Mouse (Mus musculus) hindbrain, embryonic 13.5 days (tissue): ENCODE measurements at regions not wholly inside any gene's neighbourhood (a gene's known extent, or its start where the extent isn't known, plus 50 kb on each side); places are given as distances from the start of the nearest gene placed in this dataset.

Source experiments
- ATAC-seq: fragments of 200-750 bp; cut with Nextera tagmentation; 2 replicates; pipeline ENCODE4 v1.8.0; 2017; ENCODE audit warnings: moderate TSS enrichment; ENCODE audit not compliant: low FRiP score
- H3K27ac ChIP-seq: fragments of 300-500 bp; sonication (generic); 2 replicates; pipeline ENCODE4 v1.5.1; 2015; ENCODE audit warnings: inconsistent platforms, mild to moderate bottlenecking, moderate library complexity
- H3K27me3 ChIP-seq: fragments of 300-500 bp; sonication (generic); 2 replicates; pipeline ENCODE4 v1.6.1; 2015; ENCODE audit warnings: mild to moderate bottlenecking, inconsistent platforms
- H3K36me3 ChIP-seq: fragments of 300-500 bp; sonication (generic); 2 replicates; pipeline ENCODE4 v1.6.1; 2015; ENCODE audit warnings: mild to moderate bottlenecking, inconsistent platforms
- H3K4me1 ChIP-seq: fragments of 300-500 bp; sonication (generic); replicated peaks from 2 replicates; pipeline ENCODE4 v1.6.1; 2015; ENCODE audit warnings: inconsistent platforms
- H3K4me2 ChIP-seq: fragments of 300-500 bp; sonication (generic); 2 replicates; pipeline ENCODE4 v1.6.1; 2015; ENCODE audit warnings: inconsistent platforms, mild to moderate bottlenecking, moderate library complexity
- H3K4me3 ChIP-seq: fragments of 300-500 bp; sonication (generic); 2 replicates; pipeline ENCODE4 v1.5.1; 2015; ENCODE audit warnings: mild to moderate bottlenecking, inconsistent platforms
- H3K9ac ChIP-seq: fragments of 300-500 bp; sonication (generic); 2 replicates; pipeline ENCODE4 v1.6.1; 2015; ENCODE audit warnings: mild to moderate bottlenecking, inconsistent platforms
- H3K9me3 ChIP-seq: fragments of 300-500 bp; sonication (generic); 2 replicates; pipeline ENCODE4 v1.6.1; 2016; ENCODE audit warnings: inconsistent platforms
- WGBS: fragments of 180-500 bp; shearing (Covaris S2); methylation state at CpG from one replicate; pipeline ENCODE4 v1.1.7; 2015; 5-methylcytosine and 5-hydroxymethylcytosine counted together

DNA sequence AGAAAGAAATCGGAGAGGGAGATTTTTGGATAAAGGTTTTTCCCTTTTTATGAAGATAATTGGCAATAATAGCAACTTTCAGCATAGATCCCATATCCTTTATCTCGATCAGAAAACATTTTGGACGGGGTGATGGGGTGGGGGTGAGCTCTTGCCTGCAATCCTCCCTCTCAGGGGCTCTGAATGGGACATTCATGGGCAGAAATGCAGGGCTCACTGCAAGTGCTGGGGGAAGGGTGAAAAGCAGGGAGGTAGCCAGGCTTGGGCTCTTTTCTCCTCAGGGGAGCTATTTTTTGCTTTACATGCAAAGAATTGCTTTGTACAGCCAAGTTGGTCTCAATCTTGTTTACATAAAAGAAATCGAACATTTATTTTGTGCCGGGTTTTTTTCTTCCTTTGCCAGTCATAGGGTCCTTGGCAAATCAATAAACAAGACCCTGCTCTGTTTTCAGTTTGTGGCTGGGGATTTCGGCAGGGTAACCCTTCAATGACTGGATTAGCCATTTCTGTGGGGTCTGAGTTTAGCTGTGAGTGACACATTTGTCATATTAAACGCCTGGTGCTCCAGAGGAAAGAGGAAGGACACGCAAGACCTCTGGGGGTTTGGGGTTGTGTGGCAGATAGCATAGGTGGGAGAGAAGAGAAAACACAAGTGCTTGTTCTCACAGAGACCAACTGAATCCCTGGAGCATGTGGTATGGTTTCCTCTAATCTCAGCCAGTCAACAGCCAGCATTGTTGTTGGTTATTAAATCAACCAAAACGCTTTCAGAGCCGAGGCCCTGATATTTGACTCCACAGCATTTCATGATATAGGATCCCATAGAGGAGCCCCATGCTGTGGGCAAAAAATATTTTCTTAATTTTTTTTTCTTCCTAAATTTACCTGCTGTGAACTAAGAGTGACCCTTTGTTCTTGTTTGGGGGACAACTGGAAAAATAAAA lies 96.8 kb upstream of the Bmper start:
- Histone ChIP-seq H3K4me3 (no peak overlapping the region), H3K27me3 (no peaks in the 10 kb centered on the region), H3K27ac (no peak overlapping the region), H3K36me3 (no peaks in the 10 kb centered on the region), H3K4me2 (no peak overlapping the region), H3K9me3 (no peaks in the 10 kb centered on the region), H3K9ac (no peak overlapping the region), H3K4me1 (peaks cover 24% of the 10 kb centered on the region)
- no peak for ATAC-seq
- WGBS: 50% methylated on average over 10 of the region's 10 CpGs

DNA sequence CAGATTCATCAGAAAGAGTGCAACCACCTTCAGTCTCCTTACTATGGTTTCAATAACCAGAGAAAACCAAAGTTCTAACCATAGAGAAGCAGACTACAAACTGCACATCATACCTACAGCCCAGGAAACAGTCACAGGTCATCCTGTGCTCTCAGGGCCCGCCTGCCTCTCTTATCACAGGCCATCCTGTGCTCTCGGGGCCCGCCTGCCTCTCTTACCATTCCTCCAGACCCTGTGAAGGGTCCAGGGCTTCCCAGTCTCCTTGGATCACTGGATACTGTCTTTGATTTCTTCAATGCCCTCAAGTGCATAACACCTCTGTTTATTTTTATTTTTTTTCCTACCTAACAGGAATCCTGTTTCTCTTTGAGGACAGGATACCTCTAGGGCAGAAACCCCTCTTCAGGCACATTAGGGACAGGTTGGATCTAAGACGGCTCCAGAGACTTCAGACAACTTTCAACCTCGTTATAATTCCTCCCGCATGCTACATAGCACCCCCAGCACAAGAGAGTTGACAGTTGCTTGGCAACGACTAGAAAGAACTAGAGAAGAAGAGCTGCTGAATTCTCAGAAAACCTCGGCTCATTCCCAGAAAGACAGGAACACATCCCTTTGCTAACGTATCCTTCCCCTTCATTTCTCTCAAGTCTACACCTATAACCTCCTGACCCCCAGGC lies 95.4 kb upstream of the Bmper start:
- H3K4me2 ChIP-seq: no peak overlapping the region
- peaks cover 24% of the 10 kb centered on the region for H3K4me1 ChIP-seq
- no peak overlapping the region for H3K9ac ChIP-seq
- H3K9me3 ChIP-seq: no peaks in the 10 kb centered on the region
- 36% methylated on average over 9 of the region's 9 CpGs for WGBS
- no peaks in the 10 kb centered on the region for H3K27me3 ChIP-seq
- peak overlapping the region; percentile 70 for H3K27ac ChIP-seq
- ATAC-seq: peak; percentile 77
- H3K4me3 ChIP-seq: no peak overlapping the region
- no peaks in the 10 kb centered on the region for H3K36me3 ChIP-seq

DNA sequence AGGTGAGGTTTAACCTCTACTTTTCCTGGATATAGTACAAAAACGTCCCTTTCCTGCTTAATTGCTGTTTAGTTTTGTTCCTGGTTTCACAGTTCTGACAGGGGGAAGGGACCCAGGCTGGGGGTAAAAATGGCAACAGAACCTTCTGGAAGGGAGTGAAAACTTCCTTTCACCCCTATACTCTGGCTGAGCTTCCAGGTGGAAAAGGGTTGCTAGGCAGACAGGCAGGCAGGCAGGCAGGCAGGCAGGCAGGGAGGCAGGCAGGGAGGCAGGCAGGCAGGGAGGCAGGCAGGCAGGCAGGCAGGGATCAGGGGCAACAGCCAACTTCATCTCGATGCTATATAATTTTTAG lies 94.9 kb upstream of the Bmper start:
- no peak overlapping the region for H3K4me2 ChIP-seq
- H3K9ac ChIP-seq: no peak overlapping the region
- H3K36me3 ChIP-seq: no peaks in the 10 kb centered on the region
- no peak overlapping the region for H3K4me3 ChIP-seq
- H3K27me3 ChIP-seq: no peaks in the 10 kb centered on the region
- WGBS: 75% methylated on average over 2 of the region's 2 CpGs
- peaks cover 24% of the 10 kb centered on the region for H3K4me1 ChIP-seq
- ATAC-seq: no peak
- no peaks in the 10 kb centered on the region for H3K9me3 ChIP-seq
- H3K27ac ChIP-seq: peak overlapping the region; percentile 70

DNA sequence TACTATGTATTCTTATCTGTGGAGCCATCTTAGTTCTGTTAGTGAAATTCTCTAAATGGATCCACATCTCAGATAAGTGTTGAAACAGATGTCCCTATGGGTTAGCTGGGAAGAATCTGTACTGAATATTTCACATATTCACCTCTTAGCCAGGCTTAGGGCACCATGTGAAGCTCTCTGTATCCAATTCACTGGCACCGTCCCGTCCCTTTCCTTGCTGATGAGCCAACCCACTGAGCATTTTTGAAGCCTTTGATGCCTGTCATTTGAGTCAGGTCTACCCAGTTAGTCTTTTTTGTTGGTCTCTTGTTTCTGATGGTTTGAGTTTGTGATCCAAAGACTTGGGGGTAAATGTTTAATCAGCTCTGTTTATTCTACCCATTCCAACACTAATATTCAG lies 88.9 kb upstream of the Bmper start:
- Histone ChIP-seq H3K4me1 (0 out of 2 replicates have a peak, but pooled peaks cover 3% of the 10 kb centered on the region), H3K4me3 (no peak overlapping the region), H3K36me3 (no peaks in the 10 kb centered on the region), H3K4me2 (no peak overlapping the region), H3K27me3 (no peaks in the 10 kb centered on the region; the same call in 1 of the 2 replicates), H3K27ac (no peak overlapping the region), H3K9ac (no peak overlapping the region), H3K9me3 (no peaks in the 10 kb centered on the region)
- WGBS: 86% methylated on average over 2 of the region's 2 CpGs
- no peak for ATAC-seq

DNA sequence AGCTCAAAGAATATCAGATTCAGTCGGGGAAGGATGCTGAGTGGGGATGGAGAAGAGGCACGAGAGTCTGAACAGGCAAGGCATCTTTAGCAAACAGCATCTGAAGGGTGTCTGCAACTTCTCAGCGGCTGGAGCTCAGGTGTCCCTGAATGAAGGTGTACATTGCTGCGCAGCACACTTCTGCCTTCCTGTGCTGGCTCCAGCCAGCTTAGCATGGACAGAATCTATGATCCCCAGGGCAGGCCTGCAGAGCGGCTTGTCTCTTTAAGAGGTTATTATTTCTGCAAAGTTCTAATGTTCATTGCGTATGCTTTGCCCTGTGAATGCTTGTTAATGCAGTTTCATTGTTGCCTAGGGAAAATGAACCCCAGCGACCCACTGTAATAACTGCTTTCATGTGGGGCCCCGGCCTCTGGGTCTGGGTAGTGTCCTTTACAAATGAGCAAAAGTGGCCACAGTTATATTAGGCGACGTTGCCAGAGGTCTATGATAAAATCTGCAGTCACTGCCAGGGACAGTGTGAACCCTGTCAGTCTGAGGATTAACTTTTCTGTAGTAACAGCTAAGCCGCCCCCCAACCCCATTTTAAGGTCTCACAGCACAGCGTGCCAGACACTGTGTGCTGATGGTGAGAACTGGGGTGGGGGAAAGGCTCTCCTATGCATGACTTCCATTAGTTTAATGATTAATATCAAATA lies 88.3 kb upstream of the Bmper start:
- Histone ChIP-seq H3K27me3 (no peaks in the 10 kb centered on the region; the same call in 1 of the 2 replicates), H3K4me2 (no peak overlapping the region), H3K4me1 (0 out of 2 replicates have a peak, but pooled peaks cover 3% of the 10 kb centered on the region), H3K36me3 (no peaks in the 10 kb centered on the region), H3K9ac (no peak overlapping the region), H3K4me3 (no peak overlapping the region), H3K27ac (no peak overlapping the region), H3K9me3 (no peaks in the 10 kb centered on the region)
- ATAC-seq: no peak
- WGBS: 77% methylated on average over 12 of the region's 12 CpGs

DNA sequence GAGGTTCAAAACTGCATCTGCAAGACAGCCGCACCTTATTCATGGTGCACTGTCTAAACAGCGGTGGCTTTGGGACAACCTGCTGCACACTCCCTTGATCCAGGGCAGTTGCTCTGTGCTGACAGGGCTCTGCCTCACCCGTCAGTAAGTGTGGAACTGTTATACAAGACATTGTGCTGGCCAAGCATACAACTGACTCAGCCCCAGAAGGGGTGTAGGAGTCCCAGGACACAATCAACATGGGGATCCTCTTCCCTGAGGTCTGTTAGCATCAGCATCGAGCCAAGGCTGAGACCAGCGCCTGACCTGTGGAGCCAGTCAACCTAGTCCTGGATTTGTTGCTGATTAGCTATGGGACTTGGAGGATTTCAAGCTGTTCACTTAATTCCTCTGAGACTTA lies 86.4 kb upstream of the Bmper start:
- Histone ChIP-seq H3K4me1 (0 out of 2 replicates have a peak, but pooled peaks cover 3% of the 10 kb centered on the region), H3K4me3 (no peak overlapping the region), H3K27me3 (no peaks in the 10 kb centered on the region; the same call in 1 of the 2 replicates), H3K9me3 (no peaks in the 10 kb centered on the region), H3K4me2 (no peak overlapping the region), H3K27ac (no peak overlapping the region), H3K36me3 (no peaks in the 10 kb centered on the region), H3K9ac (no peak overlapping the region)
- no peak for ATAC-seq
- WGBS: 89% methylated on average over 5 of the region's 5 CpGs

DNA sequence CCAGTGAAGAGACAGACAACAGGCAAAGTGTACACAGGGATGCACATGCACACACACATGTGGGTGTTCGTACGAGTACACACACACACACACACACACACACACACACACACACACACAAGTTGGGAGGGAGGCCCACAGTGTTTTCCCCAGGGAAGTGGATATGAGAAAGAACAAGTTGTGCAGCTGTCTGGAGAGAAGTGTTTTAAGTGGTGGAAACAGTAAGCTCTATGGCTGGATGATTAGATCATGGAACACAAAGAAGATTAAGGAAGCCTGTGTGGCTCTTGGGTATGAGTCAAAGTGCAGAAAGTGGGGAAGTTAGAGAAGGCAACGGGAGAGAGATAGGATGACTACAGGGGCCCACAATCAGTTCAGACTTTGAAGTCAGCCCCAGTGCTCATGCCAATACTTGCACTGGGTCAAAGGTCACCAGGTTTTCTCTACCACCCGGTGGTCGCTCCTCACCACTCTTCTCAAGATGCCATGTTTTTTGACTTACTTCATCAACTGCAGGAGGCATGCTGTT lies 85.1 kb upstream of the Bmper start:
- no peak overlapping the region for H3K4me2 ChIP-seq
- H3K27ac ChIP-seq: no peak overlapping the region
- no peak for ATAC-seq
- no peaks in the 10 kb centered on the region for H3K9me3 ChIP-seq
- WGBS: 80% methylated on average over 5 of the region's 5 CpGs
- H3K27me3 ChIP-seq: no peaks in the 10 kb centered on the region; the same call in 1 of the 2 replicates
- no peaks in the 10 kb centered on the region for H3K36me3 ChIP-seq
- H3K9ac ChIP-seq: no peak overlapping the region
- H3K4me1 ChIP-seq: 0 out of 2 replicates have a peak, but pooled peaks cover 3% of the 10 kb centered on the region
- H3K4me3 ChIP-seq: no peak overlapping the region

DNA sequence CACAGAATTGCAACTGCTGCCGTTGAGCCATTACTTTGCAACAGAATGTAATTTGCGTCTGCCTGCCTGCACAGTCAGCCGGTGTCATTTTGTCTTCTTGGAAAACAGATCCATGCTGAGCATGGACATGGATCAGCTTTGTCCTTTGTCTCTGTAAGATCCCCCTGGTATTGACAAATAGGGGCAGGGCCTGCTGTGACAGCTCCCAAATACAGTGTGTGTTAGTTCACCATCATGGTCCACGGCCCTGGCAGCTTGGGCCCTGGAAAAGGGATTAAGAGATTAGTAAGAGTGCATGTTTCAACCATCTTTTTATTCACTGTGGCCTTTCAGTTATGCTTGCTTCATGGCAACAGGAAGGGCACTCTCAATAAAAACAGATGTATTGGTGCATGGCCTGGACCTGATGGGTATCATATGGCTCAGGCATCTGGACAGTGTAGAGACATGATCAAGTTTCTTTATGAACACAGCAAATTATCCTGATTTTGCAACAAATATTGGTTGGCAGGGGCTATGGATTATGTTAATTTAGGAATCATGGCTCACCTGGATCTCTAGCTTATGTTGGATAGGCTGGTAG lies 83.2 kb upstream of the Bmper start:
- H3K4me3 ChIP-seq: no peak overlapping the region
- H3K27me3 ChIP-seq: no peaks in the 10 kb centered on the region; the same call in 1 of the 2 replicates
- no peaks in the 10 kb centered on the region for H3K36me3 ChIP-seq
- no peak overlapping the region for H3K9ac ChIP-seq
- ATAC-seq: no peak
- H3K27ac ChIP-seq: no peak overlapping the region
- H3K4me1 ChIP-seq: 0 out of 2 replicates have a peak, but pooled peaks cover 2% of the 10 kb centered on the region
- H3K9me3 ChIP-seq: no peaks in the 10 kb centered on the region
- 43% methylated on average over 4 of the region's 4 CpGs for WGBS
- H3K4me2 ChIP-seq: no peak overlapping the region

DNA sequence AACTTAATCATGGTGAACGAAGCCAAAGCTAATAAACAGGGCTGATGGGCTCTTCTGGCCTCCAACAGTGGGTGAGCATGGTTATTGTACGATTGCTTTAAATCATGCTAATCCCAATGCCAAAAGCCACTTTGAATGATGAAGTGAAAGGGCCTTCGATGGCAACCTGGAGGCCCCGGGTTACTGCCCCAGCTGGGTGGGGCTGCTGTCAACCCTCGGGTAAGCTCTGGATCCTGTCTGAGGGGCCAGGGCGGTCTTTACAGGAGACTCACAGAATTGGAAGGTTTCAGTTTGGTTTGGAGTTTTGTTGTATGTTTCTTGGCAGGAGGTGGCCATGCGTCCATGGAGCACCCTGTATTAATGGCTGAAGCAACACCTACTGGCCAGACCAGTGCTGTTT lies 78.6 kb upstream of the Bmper start:
- no peak overlapping the region for H3K4me3 ChIP-seq
- no peaks in the 10 kb centered on the region for H3K36me3 ChIP-seq
- no peak overlapping the region for H3K9ac ChIP-seq
- no peak for ATAC-seq
- H3K27me3 ChIP-seq: no peaks in the 10 kb centered on the region
- 89% methylated on average over 7 of the region's 7 CpGs for WGBS
- no peaks in the 10 kb centered on the region for H3K4me1 ChIP-seq
- H3K9me3 ChIP-seq: no peaks in the 10 kb centered on the region
- no peak overlapping the region for H3K4me2 ChIP-seq
- H3K27ac ChIP-seq: no peak overlapping the region

DNA sequence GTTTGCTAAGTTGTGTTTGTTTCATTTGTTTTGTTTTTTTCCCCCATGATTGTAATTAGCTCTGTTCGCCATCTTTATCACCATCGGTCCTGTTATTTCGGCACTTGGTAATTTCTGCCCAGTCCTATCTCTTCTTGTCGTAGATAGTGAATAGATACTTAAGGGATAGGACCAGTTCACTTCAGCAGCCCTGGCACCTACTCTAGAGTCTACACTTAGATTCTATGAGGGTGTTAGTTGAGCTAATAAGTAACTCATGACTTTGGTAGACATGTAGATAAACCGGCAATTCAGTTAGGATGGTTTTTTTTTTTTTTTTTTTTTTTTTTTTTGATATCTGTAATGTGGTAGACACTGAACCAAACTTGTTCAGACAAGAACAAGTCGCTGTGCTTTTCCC lies 72.5 kb upstream of the Bmper start:
- Histone ChIP-seq H3K36me3 (no peaks in the 10 kb centered on the region), H3K27me3 (no peaks in the 10 kb centered on the region), H3K27ac (no peak overlapping the region), H3K9me3 (no peaks in the 10 kb centered on the region), H3K9ac (no peak overlapping the region), H3K4me2 (no peak overlapping the region), H3K4me3 (no peak overlapping the region), H3K4me1 (no peaks in the 10 kb centered on the region)
- 96% methylated on average over 6 of the region's 6 CpGs for WGBS
- ATAC-seq: no peak

DNA sequence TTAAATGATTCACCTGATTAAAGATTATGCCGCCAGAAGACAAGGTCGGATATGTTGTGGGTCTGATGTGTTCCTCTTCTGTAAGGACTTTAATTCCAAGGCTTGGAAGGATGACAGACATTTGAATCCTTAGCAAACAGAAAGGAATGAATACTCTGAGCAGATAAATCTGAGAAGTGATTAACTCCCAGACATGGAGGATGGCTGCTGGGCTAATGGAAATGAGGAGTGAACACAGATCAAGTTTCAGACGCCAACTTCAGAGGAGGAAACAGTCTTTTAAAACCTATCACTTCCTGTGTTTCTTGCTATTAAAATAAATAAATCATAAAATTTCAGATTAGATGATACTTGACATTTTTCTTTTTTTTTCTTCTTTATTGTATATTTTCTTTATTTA lies 72.0 kb upstream of the Bmper start:
- no peak overlapping the region for H3K27ac ChIP-seq
- no peak overlapping the region for H3K9ac ChIP-seq
- no peak for ATAC-seq
- H3K27me3 ChIP-seq: no peaks in the 10 kb centered on the region
- 81% methylated on average over 3 of the region's 3 CpGs for WGBS
- no peaks in the 10 kb centered on the region for H3K36me3 ChIP-seq
- H3K4me3 ChIP-seq: no peak overlapping the region
- no peaks in the 10 kb centered on the region for H3K9me3 ChIP-seq
- H3K4me2 ChIP-seq: no peak overlapping the region
- no peaks in the 10 kb centered on the region for H3K4me1 ChIP-seq
